Mouse (Mus musculus): ENCODE results near the gene Fhad1.
A peak's percentile ranks its signal among the peaks of the same experiment; 100 is the strongest.

Fhad1 gene

DNA sequence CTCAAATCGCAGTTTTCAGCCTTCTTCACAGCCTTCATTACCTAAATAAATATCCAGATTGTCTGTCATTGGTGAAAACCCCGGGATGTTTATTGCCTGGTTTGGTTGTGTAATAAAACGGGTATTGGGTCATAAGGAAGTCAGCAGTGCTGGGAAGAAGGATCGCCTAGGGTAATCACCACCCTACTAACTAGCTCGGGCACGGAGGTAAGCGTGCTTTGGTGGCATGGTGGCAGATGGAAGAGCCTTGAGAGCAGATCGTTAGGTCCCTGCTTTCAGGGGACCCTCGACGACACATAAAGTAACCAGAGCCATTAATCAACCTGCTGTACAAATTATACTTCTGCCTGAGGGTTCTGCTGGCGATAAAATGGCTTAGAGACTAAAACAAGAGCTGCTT lies 36.3 kb downstream of the Fhad1 start:
- no peak for DNase-seq (ENCODE audit: extremely low spot score, low spot score)

GRCm38 (mm10) chr4:141977346-141977745 lies 37.5 kb downstream of the Fhad1 start:
- DNase-seq (ENCODE audit: extremely low spot score, low spot score), result no peak

DNA sequence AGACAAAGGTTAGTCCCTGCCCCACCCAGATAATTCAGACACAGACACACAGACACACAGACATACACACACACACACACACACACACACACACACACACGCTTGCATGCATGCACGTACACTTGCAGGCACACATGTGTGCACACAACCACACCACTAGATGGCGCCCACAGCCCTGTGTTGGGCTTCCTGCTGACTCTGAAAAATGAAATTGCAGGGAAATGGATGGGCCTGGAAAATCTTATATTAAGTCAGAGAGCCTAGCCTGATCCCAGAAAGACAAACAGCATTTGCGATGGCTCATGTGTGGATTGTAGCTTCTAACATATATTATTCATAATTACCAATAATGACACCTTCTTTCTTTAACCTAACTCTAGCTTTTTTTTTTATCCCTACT lies 38.7 kb downstream of the Fhad1 start:
- peak; percentile 43 for DNase-seq (ENCODE audit: extremely low spot score, low spot score)

DNA sequence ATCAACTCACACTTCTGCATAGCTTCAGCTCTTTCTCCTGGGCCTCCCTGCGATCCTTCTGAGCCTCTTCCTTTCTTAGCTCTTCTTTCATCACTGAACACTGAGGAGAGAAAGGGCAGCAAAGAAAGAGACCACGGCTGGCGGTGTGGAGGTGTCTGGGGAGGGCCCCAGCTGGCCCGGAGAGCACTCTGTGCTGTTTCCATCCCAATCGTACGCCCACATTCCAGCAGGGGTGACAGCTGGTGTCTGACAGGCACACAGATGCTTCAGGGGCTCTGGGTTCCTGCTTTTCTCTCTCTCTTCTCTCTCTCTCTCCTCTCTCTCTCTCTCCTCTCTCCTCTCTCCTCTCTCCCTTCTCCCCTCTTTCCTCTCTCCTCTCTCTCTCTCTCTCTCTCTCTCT lies 50.3 kb downstream of the Fhad1 start:
- no peak for DNase-seq (ENCODE audit: extremely low spot score, low spot score)

GRCm38 (mm10) chr4:141963907-141964306 lies 51.0 kb downstream of the Fhad1 start:
- DNase-seq (ENCODE audit: extremely low spot score, low spot score), result no peak

GRCm38 (mm10) chr4:141962811-141963685 lies 51.8 kb downstream of the Fhad1 start:
- peak; percentile 82 for DNase-seq (ENCODE audit: extremely low spot score, low spot score)

DNA sequence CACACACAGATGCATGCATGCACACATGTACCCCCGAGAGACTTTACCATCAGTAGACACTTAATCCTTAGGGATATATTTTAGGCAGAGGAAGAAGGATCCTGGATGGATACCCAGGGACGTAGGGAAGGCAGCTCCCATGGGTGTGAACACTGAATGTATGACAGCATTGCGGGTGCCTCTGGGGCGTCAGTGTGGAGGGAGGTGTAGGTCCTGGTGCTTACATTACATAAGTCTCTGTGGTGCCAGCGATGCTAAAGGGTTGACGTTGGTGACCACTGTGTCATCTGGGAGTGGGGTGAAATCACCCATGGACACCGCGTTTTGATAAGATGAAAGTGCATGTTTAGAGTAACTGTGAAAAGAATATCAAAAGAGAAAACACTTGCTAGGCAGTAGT lies 54.8 kb downstream of the Fhad1 start:
- no peak for DNase-seq (ENCODE audit: extremely low spot score, low spot score)

DNA sequence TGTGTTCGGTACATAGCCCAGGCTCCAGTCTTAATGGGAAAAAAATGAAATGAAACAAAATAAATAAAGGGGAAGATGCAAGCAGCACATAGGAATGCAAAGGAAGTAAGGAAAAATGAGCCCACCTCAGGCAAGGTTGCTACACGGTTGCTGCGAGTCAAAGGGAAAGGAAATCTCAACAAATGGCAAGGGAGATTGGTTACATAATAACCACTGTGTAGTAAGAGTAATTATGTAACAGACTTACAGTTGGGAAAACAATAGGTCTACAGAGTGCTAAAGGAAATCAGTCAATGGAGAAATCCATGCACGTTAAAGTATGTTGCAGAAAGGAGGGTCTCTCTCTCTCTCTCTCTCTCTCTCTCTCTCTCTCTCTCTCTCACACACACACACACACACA lies 55.3 kb downstream of the Fhad1 start:
- no peak for DNase-seq (ENCODE audit: extremely low spot score, low spot score)

- no peak for DNase-seq (ENCODE audit: extremely low spot score, low spot score)
Observed at GRCm38 (mm10) chr4:141958614-141959375, 56.1 kb downstream of the Fhad1 start.

DNA sequence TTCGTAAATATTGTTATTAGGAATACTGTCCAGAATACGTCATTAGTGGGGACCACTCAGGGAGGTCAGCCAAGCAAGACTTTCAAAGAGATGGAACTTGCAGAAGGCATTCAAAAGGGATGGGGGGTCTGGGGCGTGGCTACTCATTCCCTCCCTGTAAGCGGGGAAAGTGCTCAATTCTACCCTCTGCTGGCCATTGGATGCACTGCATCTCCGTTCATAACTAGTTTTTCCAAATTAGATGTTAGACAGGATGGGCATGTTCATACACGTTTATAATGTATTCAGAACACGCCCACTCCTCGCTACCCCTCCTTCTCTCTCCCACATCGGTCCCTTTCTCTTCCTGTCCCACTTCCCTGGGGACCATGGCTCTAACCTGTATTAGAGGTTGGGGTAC lies 56.7 kb downstream of the Fhad1 start:
- peak; percentile 80 for DNase-seq (ENCODE audit: extremely low spot score, low spot score)

GRCm38 (mm10) chr4:141957740-141958139 lies 57.1 kb downstream of the Fhad1 start:
- no peak for DNase-seq (ENCODE audit: extremely low spot score, low spot score)

DNA sequence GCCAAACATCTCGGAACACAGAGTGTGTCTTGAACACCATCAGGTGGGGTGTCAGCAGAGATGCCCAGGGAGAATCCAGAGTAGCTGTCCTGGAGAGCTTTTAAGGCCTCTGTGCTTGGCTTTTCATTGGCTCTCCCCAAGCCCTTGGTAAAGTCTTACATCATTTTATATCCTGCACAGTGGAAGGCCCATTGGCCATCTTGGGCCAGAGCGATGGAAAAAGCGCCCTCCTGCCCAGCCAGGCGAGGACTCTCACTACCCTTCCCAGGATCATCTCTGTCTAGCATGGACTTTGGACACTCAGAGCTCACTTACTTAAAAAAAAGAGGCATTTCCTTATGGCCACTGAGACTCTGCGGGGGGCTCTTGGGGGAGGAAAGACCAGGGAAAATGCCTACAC lies 58.0 kb downstream of the Fhad1 start:
- no peak for DNase-seq (ENCODE audit: extremely low spot score, low spot score)

GRCm38 (mm10) chr4:141954770-141955720 lies 59.8 kb downstream of the Fhad1 start:
- no peak for DNase-seq (ENCODE audit: extremely low spot score, low spot score)

DNA sequence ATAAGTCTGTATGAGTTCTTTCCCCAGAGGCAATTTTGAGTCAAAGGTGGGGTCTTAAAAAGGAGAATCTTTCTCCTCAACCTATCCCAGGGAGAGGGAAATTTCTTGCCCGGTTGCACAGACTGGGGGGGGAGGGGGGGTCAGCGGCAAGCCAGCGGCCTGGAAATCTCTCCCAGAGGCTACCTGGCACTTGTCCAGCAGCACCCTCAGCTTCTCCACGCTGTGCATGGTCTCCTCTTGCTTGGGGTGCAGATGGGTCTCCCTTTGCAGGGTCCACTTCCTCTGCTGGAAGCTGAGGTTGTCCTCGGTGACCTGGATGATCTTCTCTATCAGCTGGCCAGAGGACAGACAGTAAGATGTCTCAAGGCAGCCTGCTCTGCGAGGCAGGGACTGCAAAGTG lies 61.0 kb downstream of the Fhad1 start:
- DNase-seq (ENCODE audit: extremely low spot score, low spot score), result no peak

DNA sequence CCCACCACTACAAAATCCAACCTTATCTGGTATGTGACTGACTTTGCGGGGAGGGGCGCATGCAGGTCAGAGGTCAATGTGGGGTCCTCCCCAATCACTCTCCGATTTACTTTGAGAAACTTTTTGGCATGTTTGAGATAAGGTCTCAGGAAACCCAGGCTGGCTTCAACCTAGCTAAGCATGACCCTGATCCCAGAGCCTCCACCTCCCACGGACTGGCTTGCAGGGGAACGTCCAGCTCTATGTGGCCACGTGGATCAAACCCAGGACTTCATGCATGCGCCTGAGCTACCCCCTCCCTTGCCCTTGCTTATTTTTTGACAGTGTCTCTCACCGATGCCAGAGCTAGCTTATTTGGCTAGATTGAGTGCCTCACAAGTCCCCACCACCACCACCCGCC lies 61.6 kb downstream of the Fhad1 start:
- no peak for DNase-seq (ENCODE audit: extremely low spot score, low spot score)

DNA sequence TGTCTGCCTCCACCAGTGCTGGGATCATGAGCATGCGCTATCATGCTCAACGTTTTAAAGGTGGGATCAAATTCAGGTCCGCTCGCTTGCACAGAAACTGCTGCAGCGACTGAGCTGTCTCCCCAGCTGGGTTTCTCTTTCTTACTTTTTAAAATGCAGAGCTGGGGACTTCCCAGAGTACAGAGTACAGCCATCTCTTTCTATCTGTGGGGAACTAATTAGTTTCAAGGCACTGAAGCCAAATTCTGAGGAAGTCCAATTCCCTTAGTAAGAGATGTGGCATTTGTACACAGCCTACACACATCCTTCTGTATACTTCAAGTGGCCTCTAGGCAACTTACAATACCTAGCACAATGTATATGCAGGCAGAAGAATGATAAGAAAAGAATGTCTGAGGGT lies 62.1 kb downstream of the Fhad1 start:
- DNase-seq (ENCODE audit: extremely low spot score, low spot score), result no peak

DNA sequence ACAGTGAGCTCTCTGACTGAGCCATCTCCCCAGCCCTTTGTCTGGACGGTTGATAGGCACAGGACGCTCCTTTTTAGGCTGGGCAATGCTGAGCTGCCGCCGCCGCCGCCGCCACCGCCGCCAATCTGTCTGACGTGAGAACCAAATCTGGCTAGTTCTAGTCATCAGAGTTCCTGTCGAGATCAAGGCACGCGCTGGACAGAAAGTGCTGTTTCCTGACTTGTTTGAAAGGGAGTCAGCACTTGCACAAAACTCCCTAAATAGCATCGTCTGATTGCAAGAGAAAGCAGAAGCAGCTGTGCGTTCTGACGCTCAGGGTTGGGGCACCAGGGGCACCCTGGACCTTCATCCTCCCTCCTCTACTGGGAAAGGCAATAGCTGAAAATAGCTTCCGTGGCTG lies 62.8 kb downstream of the Fhad1 start:
- DNase-seq (ENCODE audit: extremely low spot score, low spot score), result no peak

- DNase-seq (ENCODE audit: extremely low spot score, low spot score), result no peak
Observed at GRCm38 (mm10) chr4:141949436-141949835, 65.4 kb downstream of the Fhad1 start.

- no peak for DNase-seq (ENCODE audit: extremely low spot score, low spot score)
Observed at GRCm38 (mm10) chr4:141948822-141949221, 66.1 kb downstream of the Fhad1 start.

- DNase-seq (ENCODE audit: extremely low spot score, low spot score), result peak; percentile 40
Observed at GRCm38 (mm10) chr4:141942403-141942802, 72.5 kb downstream of the Fhad1 start.

- no peak for DNase-seq (ENCODE audit: extremely low spot score, low spot score)
Observed at GRCm38 (mm10) chr4:141941289-141941688, 73.6 kb downstream of the Fhad1 start.

GRCm38 (mm10) chr4:141938535-141938934 lies 76.3 kb downstream of the Fhad1 start:
- DNase-seq (ENCODE audit: extremely low spot score, low spot score), result no peak

Data from neural tube, embryonic 10.5 days (tissue).